Mouse (Mus musculus) liver, embryonic 16.5 days (tissue): ENCODE data around the gene Ank2. TPM values are rescaled to one million over a fixed set of nuclear protein-coding genes. Genes with fewer than 3 reads are reported as not detected.
A peak's percentile ranks its signal among the peaks of the same experiment; 100 is the strongest.

Experiments used
- ATAC-seq: fragments of 200-750 bp; cut with Nextera tagmentation; 2 replicates; pipeline ENCODE4 v1.8.0; 2017; ENCODE audit warnings: low read depth, mild to moderate bottlenecking, moderate number of reproducible peaks, moderate library complexity
- H3K27ac ChIP-seq: fragments of 300-500 bp; sonication (generic); 2 replicates; pipeline ENCODE4 v1.5.1; 2014; ENCODE audit warnings: mild to moderate bottlenecking, low read length
- H3K27me3 ChIP-seq: fragments of 300-500 bp; sonication (generic); 2 replicates; pipeline ENCODE4 v1.6.1; 2014; ENCODE audit warnings: low read depth, low read length, mixed read lengths; ENCODE audit not compliant: control insufficient read depth, insufficient read depth
- H3K36me3 ChIP-seq: fragments of 300-500 bp; sonication (generic); 2 replicates; pipeline ENCODE4 v1.6.1; 2014; ENCODE audit warnings: mild to moderate bottlenecking; ENCODE audit not compliant: control insufficient read depth, insufficient read depth
- H3K4me1 ChIP-seq: fragments of 300-500 bp; sonication (generic); 2 replicates; pipeline ENCODE4 v1.6.1; 2014; ENCODE audit warnings: low read depth, low read length, mixed read lengths; ENCODE audit not compliant: control insufficient read depth
- H3K4me2 ChIP-seq: fragments of 300-500 bp; sonication (generic); 2 replicates; pipeline ENCODE4 v1.6.1; 2014; ENCODE audit warnings: low read depth, low read length, mixed read lengths
- H3K4me3 ChIP-seq: fragments of 300-500 bp; sonication (generic); 2 replicates; pipeline ENCODE4 v1.5.1; 2014; ENCODE audit warnings: low read depth, mild to moderate bottlenecking, low read length
- H3K9ac ChIP-seq: fragments of 300-500 bp; sonication (generic); 2 replicates; pipeline ENCODE4 v1.6.1; 2014; ENCODE audit warnings: low read depth, low read length
- H3K9me3 ChIP-seq: fragments of 300-500 bp; sonication (generic); replicated peaks from 2 replicates; pipeline ENCODE4 v1.6.1; 2016; ENCODE audit warnings: low read length; ENCODE audit not compliant: control insufficient read depth
- WGBS: fragments of 180-500 bp; shearing (Covaris S2); extraction: QIAGEN DNeasy Blood & Tissue Kit; methylation state at CpG from one replicate; pipeline ENCODE4 v1.1.7; 2014; ENCODE audit not compliant: insufficient replicate concordance; 5-methylcytosine and 5-hydroxymethylcytosine counted together
- polyA plus RNA-seq: library from polyadenylated mRNA; unstranded; fragments of >200 nt; fragmentation: Nextera tagmentation; extraction: Ambion mirVana; gene quantifications from 2 replicates; pipeline ENCODE4 v1.2.1, GENCODE M21; 2015

Ank2 gene
- polyA plus RNA-seq, 1 experiment from 2014 or later = 10.4 TPM

DNA sequence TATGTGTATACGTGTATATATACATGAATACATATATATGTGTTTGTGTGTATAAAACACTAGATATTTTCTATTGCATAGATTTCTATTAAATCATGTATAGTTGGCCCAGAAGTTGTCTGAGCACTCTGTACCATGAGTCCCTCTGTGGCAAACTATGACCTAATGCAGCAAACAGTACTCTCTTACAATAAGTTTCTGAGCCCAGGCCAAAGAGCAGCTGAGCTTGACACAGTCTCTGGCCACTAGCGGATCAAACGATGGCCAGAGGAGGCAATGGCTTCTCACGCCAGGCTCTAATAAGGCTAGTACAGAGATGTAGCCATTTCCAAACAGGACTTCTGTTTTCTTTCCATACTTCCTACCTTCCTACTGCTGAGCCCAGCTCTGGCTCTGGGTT, 380.4 kb downstream of the Ank2 start:
- 52% methylated on average over 4 of the region's 4 CpGs for WGBS
- H3K36me3 ChIP-seq = no peaks in the 10 kb centered on the region

DNA sequence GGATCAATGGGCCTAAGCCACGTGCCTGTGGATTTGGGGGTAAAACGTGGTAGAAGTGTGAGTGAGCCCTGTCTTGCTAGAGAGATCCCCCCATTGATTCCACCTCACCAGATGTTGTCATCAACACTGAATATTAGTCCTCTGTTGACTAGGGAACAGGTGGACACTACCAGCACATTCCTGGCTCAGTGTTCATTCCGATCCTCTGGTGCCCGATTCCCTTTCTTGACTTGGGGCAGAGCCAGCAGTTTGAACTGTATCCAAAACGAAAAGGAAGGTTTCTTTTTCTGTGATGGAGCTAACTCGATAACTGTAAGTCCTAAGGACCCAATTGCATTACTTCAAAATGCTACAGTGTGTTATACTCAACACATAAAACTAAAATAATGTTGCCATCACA, 382.9 kb downstream of the Ank2 start:
- no peak overlapping the region for H3K27ac ChIP-seq
- no peak overlapping the region for H3K4me2 ChIP-seq
- H3K9me3 ChIP-seq = no peaks in the 10 kb centered on the region
- no peaks in the 10 kb centered on the region for H3K4me1 ChIP-seq
- H3K36me3 ChIP-seq = no peaks in the 10 kb centered on the region
- H3K9ac ChIP-seq = no peak overlapping the region
- 55% methylated on average over 6 of the region's 6 CpGs for WGBS
- ATAC-seq = no peak
- no peaks in the 10 kb centered on the region for H3K27me3 ChIP-seq
- no peak overlapping the region for H3K4me3 ChIP-seq

More for the DNA sequence above, 380.4 kb downstream of the Ank2 start:
- ATAC-seq = peak; percentile 69
- Histone ChIP-seq H3K27me3 (no peaks in the 10 kb centered on the region), H3K9me3 (no peaks in the 10 kb centered on the region), H3K27ac (no peak overlapping the region), H3K4me3 (no peak overlapping the region), H3K4me1 (no peaks in the 10 kb centered on the region), H3K9ac (no peak overlapping the region), H3K4me2 (no peak overlapping the region)

GRCm38 (mm10) chr3:127113238-127113637, 385.9 kb downstream of the Ank2 start:
- Histone ChIP-seq H3K4me1 (no peaks in the 10 kb centered on the region), H3K9me3 (no peaks in the 10 kb centered on the region), H3K4me3 (no peak overlapping the region), H3K27ac (no peak overlapping the region), H3K4me2 (no peak overlapping the region), H3K36me3 (no peaks in the 10 kb centered on the region), H3K9ac (no peak overlapping the region), H3K27me3 (no peaks in the 10 kb centered on the region)
- WGBS = 63% methylated on average over 7 of the region's 7 CpGs
- ATAC-seq = no peak

DNA sequence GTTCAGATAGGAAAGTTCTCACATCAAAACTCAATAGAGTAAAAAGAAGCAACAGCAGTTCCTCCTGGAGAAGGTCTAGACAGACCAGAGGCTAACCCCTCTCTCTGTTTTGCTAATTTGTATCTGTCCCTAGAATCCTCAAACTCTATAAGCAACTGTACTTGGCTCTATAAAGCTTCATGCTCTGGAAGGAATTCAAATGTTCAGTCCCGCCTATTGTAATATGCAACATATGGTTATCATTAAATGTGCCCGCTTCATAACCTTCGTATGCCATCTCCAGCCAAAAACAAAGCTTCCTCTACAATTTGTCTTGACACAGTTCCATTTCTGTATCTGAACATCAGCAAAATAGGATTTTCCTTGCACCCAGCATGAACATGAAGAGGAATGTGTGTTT, 389.7 kb downstream of the Ank2 start:
- Histone ChIP-seq H3K27me3 (no peaks in the 10 kb centered on the region), H3K4me3 (no peak overlapping the region), H3K27ac (no peak overlapping the region), H3K4me1 (no peaks in the 10 kb centered on the region), H3K9ac (no peak overlapping the region), H3K4me2 (no peak overlapping the region), H3K9me3 (no peaks in the 10 kb centered on the region), H3K36me3 (no peaks in the 10 kb centered on the region)
- no peak for ATAC-seq
- WGBS = 79% methylated on average over 3 of the region's 3 CpGs

GRCm38 (mm10) chr3:127108481-127108880, 390.7 kb downstream of the Ank2 start:
- no peaks in the 10 kb centered on the region for H3K9me3 ChIP-seq
- H3K9ac ChIP-seq = no peak overlapping the region
- H3K4me3 ChIP-seq = no peak overlapping the region
- H3K36me3 ChIP-seq = no peaks in the 10 kb centered on the region
- no peaks in the 10 kb centered on the region for H3K27me3 ChIP-seq
- H3K4me1 ChIP-seq = no peaks in the 10 kb centered on the region
- no peak overlapping the region for H3K4me2 ChIP-seq
- 58% methylated on average over 2 of the region's 2 CpGs for WGBS
- no peak for ATAC-seq
- no peak overlapping the region for H3K27ac ChIP-seq

DNA sequence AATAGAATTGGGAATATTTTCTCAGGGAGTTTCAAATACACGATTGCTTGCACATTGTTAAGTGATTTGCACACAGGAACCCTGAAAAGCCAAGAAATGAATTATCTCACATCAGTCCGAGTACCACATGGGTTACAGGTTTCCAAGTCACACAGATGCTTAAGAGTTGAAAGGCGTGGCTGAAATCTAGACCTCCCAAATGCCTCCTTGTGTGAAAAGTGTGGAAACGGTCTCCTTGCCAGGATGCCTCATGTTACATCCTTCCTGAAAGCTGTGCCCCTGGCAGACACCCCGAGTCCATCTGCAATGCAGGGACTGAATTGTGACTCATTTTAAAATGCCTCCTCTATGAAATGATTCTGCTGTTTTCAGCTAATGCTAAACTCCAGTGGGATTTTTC, 391.9 kb downstream of the Ank2 start:
- Histone ChIP-seq H3K27me3 (no peaks in the 10 kb centered on the region), H3K4me3 (no peak overlapping the region), H3K9me3 (no peaks in the 10 kb centered on the region), H3K36me3 (no peaks in the 10 kb centered on the region), H3K9ac (no peak overlapping the region), H3K4me1 (no peaks in the 10 kb centered on the region), H3K27ac (no peak overlapping the region), H3K4me2 (no peak overlapping the region)
- ATAC-seq = no peak
- 55% methylated on average over 5 of the region's 5 CpGs for WGBS

GRCm38 (mm10) chr3:127101326-127101725, 397.8 kb downstream of the Ank2 start:
- Histone ChIP-seq H3K27me3 (no peaks in the 10 kb centered on the region), H3K9me3 (no peaks in the 10 kb centered on the region), H3K36me3 (no peaks in the 10 kb centered on the region), H3K4me2 (no peak overlapping the region), H3K4me3 (no peak overlapping the region), H3K9ac (no peak overlapping the region), H3K4me1 (no peaks in the 10 kb centered on the region), H3K27ac (no peak overlapping the region)
- 72% methylated on average over 1 of the region's 1 CpGs for WGBS
- ATAC-seq = no peak

DNA sequence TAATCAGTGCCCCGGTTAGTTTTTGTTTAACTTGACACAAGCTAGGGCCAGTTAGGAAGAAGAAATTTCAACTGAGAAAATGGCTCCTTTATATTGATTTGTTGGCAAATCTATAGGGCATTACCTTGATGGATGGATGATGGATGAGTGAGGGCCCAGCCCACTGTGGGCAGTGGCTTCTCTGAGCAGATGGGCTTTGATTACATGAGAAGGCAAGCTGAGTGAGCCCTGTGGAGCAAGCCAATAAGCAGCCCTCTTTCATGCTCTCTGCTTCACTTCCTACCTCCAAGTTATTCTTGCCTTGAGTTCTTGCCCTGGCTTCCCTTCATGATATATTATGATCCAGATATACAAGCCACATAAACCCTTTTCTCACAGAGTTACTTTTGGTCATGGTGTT, 401.4 kb downstream of the Ank2 start:
- no peak overlapping the region for H3K9ac ChIP-seq
- H3K36me3 ChIP-seq = no peaks in the 10 kb centered on the region
- no peaks in the 10 kb centered on the region for H3K4me1 ChIP-seq
- H3K27me3 ChIP-seq = no peaks in the 10 kb centered on the region
- no peak for ATAC-seq
- H3K27ac ChIP-seq = no peak overlapping the region
- no peak overlapping the region for H3K4me3 ChIP-seq
- H3K9me3 ChIP-seq = no peaks in the 10 kb centered on the region
- no peak overlapping the region for H3K4me2 ChIP-seq
- WGBS = 65% methylated on average over 1 of the region's 1 CpGs

DNA sequence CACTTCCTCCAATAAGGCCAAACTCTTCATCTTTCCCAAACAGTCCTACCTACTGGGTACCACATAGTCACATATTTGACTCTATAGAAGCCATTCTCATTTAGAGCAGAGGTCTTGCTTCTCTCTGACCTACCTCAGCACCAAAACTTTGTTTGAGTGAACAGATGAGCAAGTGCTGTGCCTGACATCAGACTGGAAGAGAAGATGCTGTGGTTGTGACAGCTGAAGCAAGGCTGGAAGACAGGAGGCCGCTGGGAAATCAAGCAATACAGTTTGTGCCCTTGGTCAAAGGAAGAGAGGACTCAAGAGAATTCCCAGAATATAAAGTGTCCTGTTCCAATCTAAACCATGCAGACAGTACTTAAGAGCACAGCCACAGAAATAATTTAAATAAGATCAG, 402.0 kb downstream of the Ank2 start:
- Histone ChIP-seq H3K27ac (no peak overlapping the region), H3K4me3 (no peak overlapping the region), H3K27me3 (no peaks in the 10 kb centered on the region), H3K36me3 (no peaks in the 10 kb centered on the region), H3K9ac (no peak overlapping the region), H3K4me2 (no peak overlapping the region), H3K4me1 (no peaks in the 10 kb centered on the region), H3K9me3 (no peaks in the 10 kb centered on the region)
- ATAC-seq = no peak
- WGBS = 56% methylated on average over 1 of the region's 1 CpGs

DNA sequence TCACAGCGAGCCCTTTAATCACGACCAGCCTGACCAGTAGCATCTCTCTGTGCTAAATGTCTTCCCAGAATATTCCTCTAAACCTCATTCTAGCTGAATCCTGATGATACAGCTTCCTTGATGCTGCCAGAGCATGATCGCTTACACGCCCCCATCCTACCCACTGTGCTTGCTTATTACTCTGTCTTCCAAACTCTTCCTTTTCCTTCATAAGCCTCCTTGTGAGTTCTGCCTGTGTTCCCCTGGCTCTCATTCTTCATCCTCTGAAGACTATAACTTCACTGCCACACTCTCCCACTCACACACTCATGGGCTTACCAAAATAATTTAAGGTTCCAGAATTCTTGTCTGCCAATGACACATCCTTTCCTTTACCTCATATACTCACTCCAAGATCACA, 405.5 kb downstream of the Ank2 start:
- 74% methylated on average over 4 of the region's 4 CpGs for WGBS
- no peak overlapping the region for H3K4me3 ChIP-seq
- no peaks in the 10 kb centered on the region for H3K36me3 ChIP-seq
- no peak overlapping the region for H3K4me2 ChIP-seq
- no peaks in the 10 kb centered on the region for H3K9me3 ChIP-seq
- ATAC-seq = no peak
- H3K9ac ChIP-seq = no peak overlapping the region
- H3K27me3 ChIP-seq = no peaks in the 10 kb centered on the region
- no peaks in the 10 kb centered on the region for H3K4me1 ChIP-seq
- H3K27ac ChIP-seq = no peak overlapping the region
